Mouse (Mus musculus): Measurements from ENCODE around the gene Rora.

The Rora gene

DNA sequence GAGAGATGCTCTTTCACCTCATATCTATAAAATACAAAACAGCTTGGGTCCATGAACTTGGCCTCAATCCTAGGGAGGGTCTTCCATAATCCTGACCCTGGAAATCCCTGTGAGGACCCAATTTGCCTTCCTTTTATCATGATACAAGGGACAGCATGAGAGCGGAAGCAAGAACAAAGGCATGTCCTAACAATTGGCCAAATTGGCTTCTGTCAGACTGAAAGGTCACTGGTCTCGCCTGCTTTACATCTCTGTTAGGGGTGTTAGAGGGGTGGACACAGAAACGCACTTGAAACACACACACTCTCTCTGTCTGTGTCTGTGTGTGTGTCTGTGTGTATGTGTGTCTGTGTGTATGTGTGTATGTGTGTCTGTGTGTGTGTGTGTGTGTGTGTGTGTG, 332.2 kb downstream of the Rora start:
- in situ Hi-C loops (cut with MboI; ENCODE audit: unreplicated experiment in 2 of 2) = no loop called here

GRCm38 (mm10) chr9:68987290-68988042, 333.9 kb downstream of the Rora start:
- in situ Hi-C loops (cut with MboI; ENCODE audit: unreplicated experiment in 2 of 2) = no loop called here

- in situ Hi-C loops (cut with MboI; ENCODE audit: unreplicated experiment in 2 of 2) = no loop called here
These were observed 334.8 kb downstream of the Rora start for GRCm38 (mm10) chr9:68988162-68988911.

- in situ Hi-C loops (cut with MboI; ENCODE audit: unreplicated experiment in 2 of 2) = no loop called here
These were observed 336.4 kb downstream of the Rora start for GRCm38 (mm10) chr9:68989885-68990449.

- in situ Hi-C loops (cut with MboI; ENCODE audit: unreplicated experiment in 2 of 2) = no loop called here
These were observed 340.3 kb downstream of the Rora start for GRCm38 (mm10) chr9:68993881-68994280.

DNA sequence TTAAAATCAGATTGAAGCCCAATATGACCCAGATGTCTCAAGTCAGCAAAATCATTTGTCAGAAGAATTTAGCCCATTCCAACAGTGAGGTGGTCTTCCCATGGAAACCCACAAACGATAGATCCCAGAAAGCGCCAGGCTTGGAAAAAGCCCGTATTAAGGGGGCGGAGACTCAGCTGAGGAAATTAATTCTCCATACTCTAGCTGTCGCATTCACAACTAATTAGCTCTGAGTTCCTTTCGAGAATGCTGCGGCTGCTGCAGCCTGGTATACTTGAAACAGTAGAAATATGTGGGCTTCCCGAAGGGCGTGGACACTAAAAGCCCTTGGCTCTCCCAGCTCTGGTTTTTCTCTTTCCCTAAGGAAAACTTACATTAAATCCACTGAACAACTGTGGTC, 345.4 kb downstream of the Rora start:
- in situ Hi-C loops (cut with MboI; ENCODE audit: unreplicated experiment in 2 of 2) = no loop called here

- in situ Hi-C loops (cut with MboI; ENCODE audit: unreplicated experiment in 2 of 2) = no loop called here
These were observed 350.9 kb downstream of the Rora start for GRCm38 (mm10) chr9:69004514-69004913.

- in situ Hi-C loops (cut with MboI; ENCODE audit: unreplicated experiment in 2 of 2) = no loop called here
These were observed 353.1 kb downstream of the Rora start for GRCm38 (mm10) chr9:69006666-69007065.

DNA sequence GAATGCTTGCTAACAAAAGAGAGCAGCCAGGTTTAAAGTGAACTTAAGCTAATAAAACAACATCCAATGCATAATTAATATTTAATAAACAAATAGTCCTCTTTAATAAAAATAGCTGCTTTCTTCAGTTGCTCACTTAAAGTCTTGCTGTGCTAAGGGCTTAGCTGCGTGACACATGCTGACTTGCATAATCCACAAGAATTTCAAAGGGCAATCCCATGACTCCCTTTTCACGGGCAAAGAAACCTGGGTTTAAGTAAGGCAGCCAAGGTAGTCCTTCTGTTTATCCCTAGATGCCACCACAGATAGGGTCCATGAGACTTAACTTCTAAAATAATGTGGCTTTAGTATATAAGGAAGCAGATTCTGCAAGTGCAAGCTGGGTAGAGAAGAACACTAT, 355.1 kb downstream of the Rora start:
- in situ Hi-C loops (cut with MboI; ENCODE audit: unreplicated experiment in 2 of 2) = no loop called here

GRCm38 (mm10) chr9:69010886-69011285, 357.3 kb downstream of the Rora start:
- in situ Hi-C loops (cut with MboI; ENCODE audit: unreplicated experiment in 2 of 2) = no loop called here

DNA sequence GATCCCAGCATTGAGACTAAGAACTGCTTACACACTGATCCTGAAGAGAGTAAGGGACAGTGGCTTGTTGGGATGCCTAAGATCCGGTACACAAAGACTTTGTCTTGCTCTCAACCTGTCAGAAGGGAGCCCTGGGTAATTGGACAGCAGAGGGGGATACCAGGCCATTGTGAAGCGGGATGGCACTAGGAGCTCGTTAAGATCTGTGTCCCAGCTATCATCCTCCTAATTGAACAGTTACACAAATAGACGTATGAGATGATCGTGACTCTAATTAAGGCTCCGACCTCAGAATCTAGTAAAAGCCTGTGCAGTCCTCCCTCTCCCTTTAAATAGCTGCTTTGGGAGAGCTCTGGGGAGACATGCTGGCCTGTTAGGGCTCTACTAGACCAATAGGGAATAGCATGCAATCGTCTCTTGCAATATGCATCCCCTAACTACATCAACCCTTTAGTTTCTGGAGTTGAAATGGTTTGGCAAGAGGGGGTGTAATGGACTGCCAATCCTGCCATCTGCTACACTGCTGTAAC, 359.7 kb downstream of the Rora start:
- in situ Hi-C loops (cut with MboI; ENCODE audit: unreplicated experiment in 2 of 2) = no loop called here

GRCm38 (mm10) chr9:69014203-69014602, 360.6 kb downstream of the Rora start:
- in situ Hi-C loops (cut with MboI; ENCODE audit: unreplicated experiment in 2 of 2) = no loop called here

DNA sequence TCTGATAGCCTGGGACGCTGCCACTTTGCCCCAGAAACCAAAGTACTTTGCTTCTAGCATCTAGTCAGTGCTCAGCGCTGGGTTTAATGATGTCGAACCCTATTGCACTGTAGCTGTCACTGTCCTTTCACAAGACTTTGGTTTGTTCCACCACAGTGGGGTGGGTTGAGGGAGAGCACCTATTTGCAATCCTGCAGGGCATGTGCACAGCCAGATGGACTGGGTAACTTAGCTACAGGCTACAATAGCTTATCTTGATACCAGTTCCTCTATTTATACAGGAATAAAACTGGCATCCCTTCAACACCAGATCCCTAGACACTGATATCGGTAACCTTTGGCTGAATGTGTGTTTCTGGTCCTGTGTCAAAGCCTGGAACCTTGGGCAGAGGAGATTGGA, 366.8 kb downstream of the Rora start:
- in situ Hi-C loops (cut with MboI; ENCODE audit: unreplicated experiment in 2 of 2) = no loop called here

GRCm38 (mm10) chr9:69021482-69021881, 367.9 kb downstream of the Rora start:
- in situ Hi-C loops (cut with MboI; ENCODE audit: unreplicated experiment in 2 of 2) = no loop called here

DNA sequence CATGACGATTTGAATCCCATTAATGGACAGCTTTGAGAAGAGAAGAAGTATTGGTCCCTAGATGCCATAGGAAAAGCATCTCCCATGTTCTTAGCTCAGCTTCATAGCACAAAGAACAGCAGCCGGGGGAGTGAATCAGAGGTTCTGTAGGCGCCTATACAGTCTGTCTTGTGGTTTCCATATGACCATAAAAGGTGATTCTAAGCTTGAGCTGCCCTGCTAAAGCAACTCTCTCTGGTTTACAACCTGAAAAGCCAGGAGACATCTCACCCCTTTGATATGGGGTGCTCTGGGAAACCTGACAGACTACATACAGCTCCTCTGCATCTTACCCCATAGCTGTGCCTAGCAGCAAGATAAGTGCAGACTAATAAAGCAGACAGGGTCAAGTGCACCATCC, 369.7 kb downstream of the Rora start:
- in situ Hi-C loops (cut with MboI; ENCODE audit: unreplicated experiment in 2 of 2) = no loop called here

- in situ Hi-C loops (cut with MboI; ENCODE audit: unreplicated experiment in 2 of 2) = no loop called here
These were observed 374.6 kb downstream of the Rora start for GRCm38 (mm10) chr9:69028177-69028576.

GRCm38 (mm10) chr9:69034301-69034871, 380.8 kb downstream of the Rora start:
- in situ Hi-C loops (cut with MboI; ENCODE audit: unreplicated experiment in 2 of 2) = no loop called here

DNA sequence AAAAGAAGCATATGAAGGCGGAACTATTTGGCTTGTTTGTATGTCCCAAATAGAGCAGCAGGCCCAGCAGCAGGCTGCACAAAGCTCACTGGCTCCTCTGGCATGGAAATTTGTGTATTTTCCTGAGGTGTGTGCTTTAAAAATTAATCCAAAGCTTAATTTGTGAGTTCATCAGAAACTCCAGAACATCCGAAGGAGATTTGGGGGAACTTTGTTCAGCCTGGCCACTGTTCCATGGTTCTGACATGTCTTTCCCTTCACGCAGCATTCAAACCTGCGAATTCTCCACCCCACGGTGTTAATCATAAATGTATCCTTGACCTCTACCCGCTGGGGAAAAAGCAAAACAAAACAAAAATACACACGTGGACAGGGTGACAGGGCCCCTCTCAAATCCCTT, 381.9 kb downstream of the Rora start:
- in situ Hi-C loops (cut with MboI; ENCODE audit: unreplicated experiment in 2 of 2) = no loop called here

GRCm38 (mm10) chr9:69036296-69036695, 382.7 kb downstream of the Rora start:
- in situ Hi-C loops (cut with MboI; ENCODE audit: unreplicated experiment in 2 of 2) = no loop called here

DNA sequence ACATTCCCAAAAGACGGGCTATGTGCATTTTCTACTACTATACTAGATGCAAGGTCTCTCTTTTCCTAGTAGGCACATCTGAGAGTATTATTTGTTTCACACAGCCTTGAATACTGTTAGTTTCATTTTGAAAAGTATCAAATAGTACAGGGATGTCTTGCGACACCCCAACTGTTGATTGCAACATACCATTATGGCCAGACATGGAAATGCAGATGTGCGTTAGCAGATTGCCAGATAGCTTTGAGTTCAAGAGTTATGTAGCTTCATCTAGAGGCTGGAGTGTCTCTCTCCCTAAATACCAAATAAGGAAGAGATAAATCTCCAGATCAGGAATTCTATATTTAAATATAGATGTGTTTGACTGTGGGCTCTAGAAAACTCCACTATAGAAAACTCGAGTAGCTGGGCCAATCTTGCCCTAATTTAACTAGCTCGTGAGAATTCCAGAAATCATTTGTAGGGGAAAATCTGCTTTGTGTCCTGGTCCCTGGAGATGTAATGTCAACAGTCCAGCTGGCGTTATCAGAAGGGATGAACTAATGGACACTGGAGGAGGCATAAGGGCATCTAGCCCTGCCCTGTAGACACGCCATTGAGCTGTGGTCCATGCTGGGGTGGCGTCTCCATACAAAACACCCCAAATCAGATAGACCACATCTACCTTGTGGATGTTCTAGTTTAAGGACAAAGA, 390.5 kb downstream of the Rora start:
- in situ Hi-C loops (cut with MboI; ENCODE audit: unreplicated experiment in 2 of 2) = no loop called here

Data from v-Abl transformed pro-B cells (cell line).